Mouse (Mus musculus): ENCODE results near the gene Rab8a. TPM values are rescaled to one million over a fixed set of nuclear protein-coding genes. Genes with fewer than 3 reads are reported as not detected.

Rab8a gene
- polyA plus RNA-seq, 1 experiment from 2014 or later, result 141 TPM

DNA sequence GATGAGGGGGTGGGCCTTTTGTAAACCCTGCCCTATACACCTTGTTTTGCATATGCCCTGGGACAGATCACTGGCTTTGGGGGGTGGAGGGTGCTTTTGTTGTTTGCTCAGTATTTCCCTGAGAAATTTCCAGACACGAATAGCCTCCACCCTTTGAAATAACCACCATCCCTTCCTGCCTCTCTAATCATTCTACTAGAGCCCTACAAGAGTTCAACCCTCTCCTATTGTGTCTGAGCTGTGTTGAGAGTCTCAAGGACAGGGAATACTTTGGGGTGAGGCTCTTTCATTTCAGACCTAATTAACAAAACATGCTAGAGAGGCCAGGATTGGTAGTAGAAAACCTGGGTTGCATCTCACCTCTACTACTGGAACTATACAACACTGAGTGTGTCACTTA lies 11.9 kb upstream of the Rab8a start:
- H3K9ac ChIP-seq, result no peak overlapping the region
- H3K9me3 ChIP-seq, result no peaks in the 10 kb centered on the region
- no peak overlapping the region for H3K4me2 ChIP-seq
- no peak for ATAC-seq (ENCODE audit: insufficient read depth, low FRiP score, low read depth)
- H3K4me1 ChIP-seq, result peaks cover 11% of the 10 kb centered on the region; the same call in 1 of the 2 replicates
- H3K27me3 ChIP-seq (replicated peaks), result no peaks in the 10 kb centered on the region
- H3K27ac ChIP-seq, result no peak overlapping the region
- peaks cover 66% of the 10 kb centered on the region for H3K36me3 ChIP-seq
- WGBS, result 93% methylated on average over 1 of the region's 1 CpGs
- H3K4me3 ChIP-seq (replicated peaks), result no peak overlapping the region

DNA sequence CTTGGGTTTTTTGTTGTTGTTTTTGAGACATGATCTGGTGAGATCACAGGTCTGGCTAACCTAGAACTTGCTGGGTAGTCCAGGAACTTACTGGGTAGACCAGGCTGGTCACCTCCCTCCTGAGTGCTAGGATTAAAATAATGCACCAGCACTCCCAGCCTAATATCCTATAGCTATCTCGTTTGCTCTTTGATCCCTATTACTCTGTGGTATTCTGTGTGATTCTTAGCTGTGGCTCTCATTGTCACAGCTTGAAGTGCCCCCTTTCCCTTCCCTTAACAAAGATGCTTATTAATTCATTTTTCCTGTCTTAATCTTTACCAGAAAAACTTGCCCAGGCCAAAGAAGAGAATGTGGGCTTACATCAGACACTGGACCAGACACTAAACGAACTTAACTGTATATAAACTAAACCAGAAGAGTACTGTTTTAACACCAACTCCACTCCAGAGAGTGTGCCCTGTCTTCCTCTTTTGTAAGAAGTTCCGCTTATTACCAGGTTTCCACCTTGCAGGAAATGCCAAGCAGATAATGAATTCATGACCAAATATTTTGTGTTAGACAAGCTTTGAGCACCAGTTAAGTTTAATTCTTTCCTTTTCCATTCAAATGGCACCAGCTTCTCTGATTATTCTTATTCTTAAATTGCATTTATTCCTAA lies 9.5 kb upstream of the Rab8a start:
- Histone ChIP-seq H3K36me3 (peaks cover 53% of the 10 kb centered on the region), H3K27me3 (replicated peaks) (no peaks in the 10 kb centered on the region), H3K9me3 (no peaks in the 10 kb centered on the region), H3K4me1 (peaks cover under 1% of the 10 kb centered on the region; the same call in 1 of the 2 replicates), H3K27ac (no peak overlapping the region), H3K9ac (no peak overlapping the region), H3K4me2 (no peak overlapping the region), H3K4me3 (replicated peaks) (no peak overlapping the region)
- ATAC-seq (ENCODE audit: insufficient read depth, low FRiP score, low read depth), result no peak
- 77% methylated on average over 3 of the region's 3 CpGs for WGBS

- ATAC-seq (ENCODE audit: insufficient read depth, low FRiP score, low read depth), result no peak
- no peak overlapping the region for H3K9ac ChIP-seq
These were observed 7.6 kb upstream of the Rab8a start for GRCm38 (mm10) chr8:72153382-72153781.

DNA sequence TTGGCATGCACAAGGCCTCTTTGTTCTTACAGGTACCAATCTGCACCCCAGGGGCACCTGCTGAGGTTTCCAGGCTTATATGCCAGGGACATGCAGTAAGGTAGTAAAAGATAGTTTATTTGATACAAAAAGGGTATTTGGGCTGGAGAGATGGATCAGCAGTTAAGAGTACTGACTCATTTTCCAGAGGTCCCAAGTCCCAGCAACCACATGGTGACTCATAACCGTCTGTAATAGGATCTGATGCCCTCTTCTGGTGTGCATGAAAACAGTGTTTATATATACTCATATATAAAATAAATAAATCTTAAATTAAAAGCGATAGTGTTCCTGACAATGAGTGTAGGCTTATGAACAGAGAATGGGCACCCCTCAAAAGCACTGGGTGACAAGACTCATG lies 2.9 kb upstream of the Rab8a start:
- Histone ChIP-seq H3K36me3 (peaks cover 3% of the 10 kb centered on the region), H3K4me1 (peaks cover 17% of the 10 kb centered on the region), H3K4me2 (no peak overlapping the region), H3K27me3 (replicated peaks) (no peaks in the 10 kb centered on the region), H3K27ac (no peak overlapping the region), H3K9me3 (no peaks in the 10 kb centered on the region), H3K9ac (no peak overlapping the region), H3K4me3 (replicated peaks) (no peak overlapping the region)
- no peak for ATAC-seq (ENCODE audit: insufficient read depth, low FRiP score, low read depth)
- 66% methylated on average over 2 of the region's 2 CpGs for WGBS

More at GRCm38 (mm10) chr8:72153382-72153781, 7.6 kb upstream of the Rab8a start:
- H3K27me3 ChIP-seq (replicated peaks), result no peaks in the 10 kb centered on the region
- peaks cover 36% of the 10 kb centered on the region for H3K36me3 ChIP-seq
- no peak overlapping the region for H3K4me3 ChIP-seq (replicated peaks)
- no peak overlapping the region for H3K4me2 ChIP-seq
- H3K4me1 ChIP-seq, result no peaks in the 10 kb centered on the region
- H3K9me3 ChIP-seq, result no peaks in the 10 kb centered on the region
- no peak overlapping the region for H3K27ac ChIP-seq

DNA sequence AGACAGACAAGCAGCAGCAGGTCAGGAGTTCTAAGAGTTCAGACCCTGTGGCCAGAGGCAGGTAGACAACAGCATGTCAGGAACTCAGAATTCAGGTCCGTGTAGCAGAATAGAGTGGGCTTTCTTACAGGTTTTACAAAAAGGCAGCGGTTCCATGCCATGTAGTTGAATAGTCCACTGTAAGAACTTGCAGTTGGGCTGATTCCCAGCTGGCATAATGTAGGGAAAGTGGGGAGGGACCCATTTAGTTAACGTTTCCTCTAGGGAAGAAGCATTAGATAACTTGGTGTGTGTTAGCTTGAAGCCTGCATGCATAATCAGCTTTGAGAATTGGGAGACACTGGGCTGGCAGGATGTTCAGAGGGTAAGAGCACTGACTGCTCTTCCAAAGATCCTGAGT lies 2.3 kb upstream of the Rab8a start:
- no peak overlapping the region for H3K9ac ChIP-seq
- no peak overlapping the region for H3K27ac ChIP-seq
- 76% methylated on average over 3 of the region's 3 CpGs for WGBS
- no peak overlapping the region for H3K4me3 ChIP-seq (replicated peaks)
- H3K4me2 ChIP-seq, result no peak overlapping the region
- H3K27me3 ChIP-seq (replicated peaks), result no peaks in the 10 kb centered on the region
- no peak for ATAC-seq (ENCODE audit: insufficient read depth, low FRiP score, low read depth)
- H3K4me1 ChIP-seq, result peaks cover 17% of the 10 kb centered on the region
- no peaks in the 10 kb centered on the region for H3K9me3 ChIP-seq
- H3K36me3 ChIP-seq, result no peaks in the 10 kb centered on the region; the same call in 1 of the 2 replicates

DNA sequence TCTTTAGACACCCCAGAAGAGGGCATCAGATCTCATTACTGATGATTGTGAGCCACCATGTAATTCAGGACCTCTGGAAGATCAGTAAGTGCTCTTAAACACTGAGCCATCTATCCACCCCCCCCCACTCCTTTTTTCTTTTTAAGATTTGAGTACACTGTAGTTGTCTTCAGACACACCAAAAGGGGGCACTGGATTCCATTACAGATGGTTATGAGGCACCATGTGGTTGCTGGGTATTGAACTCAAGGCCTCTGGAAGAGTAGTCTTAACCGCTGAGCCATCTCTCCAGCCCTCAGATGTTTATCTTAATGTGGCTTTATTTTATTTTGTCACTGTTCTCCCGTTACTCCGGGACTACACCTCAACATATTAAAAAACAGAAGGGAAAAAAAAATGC lies 993 bp upstream of the Rab8a start:
- Histone ChIP-seq H3K27me3 (replicated peaks) (no peaks in the 10 kb centered on the region), H3K9ac (no peak overlapping the region), H3K27ac (no peak overlapping the region), H3K4me2 (peak overlapping the region; percentile 78), H3K9me3 (no peaks in the 10 kb centered on the region), H3K4me3 (replicated peaks) (peak overlapping the region; percentile 42), H3K36me3 (no peaks in the 10 kb centered on the region), H3K4me1 (peaks cover 17% of the 10 kb centered on the region)
- no peak for ATAC-seq (ENCODE audit: insufficient read depth, low FRiP score, low read depth)
- 63% methylated on average over 3 of the region's 3 CpGs for WGBS

GRCm38 (mm10) chr8:72162821-72163220 lies 1.8 kb downstream of the Rab8a start:
- ATAC-seq (ENCODE audit: insufficient read depth, low FRiP score, low read depth), result no peak

GRCm38 (mm10) chr8:72169098-72169668 lies 8.2 kb downstream of the Rab8a start:
- no peak overlapping the region for H3K4me2 ChIP-seq
- ATAC-seq (ENCODE audit: insufficient read depth, low FRiP score, low read depth), result no peak
- H3K4me1 ChIP-seq, result no peaks in the 10 kb centered on the region
- 89% methylated on average over 3 of the region's 3 CpGs for WGBS
- H3K27ac ChIP-seq, result no peak overlapping the region
- no peaks in the 10 kb centered on the region for H3K9me3 ChIP-seq
- H3K36me3 ChIP-seq, result peaks cover 32% of the 10 kb centered on the region
- no peaks in the 10 kb centered on the region for H3K27me3 ChIP-seq (replicated peaks)
- H3K4me3 ChIP-seq (replicated peaks), result no peak overlapping the region
- H3K9ac ChIP-seq, result no peak overlapping the region

More at GRCm38 (mm10) chr8:72162821-72163220, 1.8 kb downstream of the Rab8a start:
- Histone ChIP-seq H3K36me3 (no peaks in the 10 kb centered on the region), H3K4me1 (peaks cover 17% of the 10 kb centered on the region), H3K27ac (no peak overlapping the region), H3K4me3 (replicated peaks) (no peak overlapping the region), H3K27me3 (replicated peaks) (no peaks in the 10 kb centered on the region), H3K4me2 (0 out of 2 replicates have a peak overlapping the region, but pooled peaks have one; percentile 60), H3K9me3 (no peaks in the 10 kb centered on the region), H3K9ac (no peak overlapping the region)

- Histone ChIP-seq H3K27me3 (replicated peaks) (no peaks in the 10 kb centered on the region), H3K4me2 (no peak overlapping the region), H3K27ac (no peak overlapping the region), H3K4me1 (no peaks in the 10 kb centered on the region), H3K36me3 (peaks cover 37% of the 10 kb centered on the region), H3K9me3 (no peaks in the 10 kb centered on the region), H3K4me3 (replicated peaks) (no peak overlapping the region), H3K9ac (no peak overlapping the region)
- 66% methylated on average over 3 of the region's 3 CpGs for WGBS
- ATAC-seq (ENCODE audit: insufficient read depth, low FRiP score, low read depth), result no peak; the same call in 1 of the 2 replicates
These were observed 8.8 kb downstream of the Rab8a start for GRCm38 (mm10) chr8:72169681-72170249.

DNA sequence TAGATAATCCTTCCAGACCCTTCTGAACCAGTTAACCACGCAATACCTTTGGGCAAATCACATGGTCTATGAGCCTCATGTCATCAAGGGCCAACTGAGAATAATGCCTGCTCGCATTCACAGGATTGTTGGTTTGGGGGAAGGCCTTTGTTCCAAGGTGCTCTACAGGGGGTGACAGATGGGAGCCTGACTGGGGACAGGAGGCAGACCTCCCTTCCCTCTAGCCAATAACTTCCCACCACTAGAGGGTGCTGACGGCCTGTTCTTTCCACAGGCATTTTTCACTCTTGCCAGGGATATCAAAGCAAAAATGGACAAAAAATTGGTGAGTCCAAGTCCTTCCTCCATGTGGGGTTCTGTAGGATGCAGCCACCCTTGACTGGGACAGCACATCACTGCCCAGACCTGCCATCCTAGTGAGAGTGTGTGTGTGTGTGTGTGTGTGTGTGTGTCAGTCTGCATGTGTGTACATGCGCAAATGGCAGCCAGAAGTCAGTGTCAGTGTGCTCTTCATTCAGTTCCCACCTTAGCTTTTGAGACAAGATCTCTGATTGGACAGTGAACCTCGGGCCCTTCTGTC lies 16.4 kb downstream of the Rab8a start:
- 63% methylated on average over 5 of the region's 5 CpGs for WGBS
- Histone ChIP-seq H3K27ac (no peak overlapping the region), H3K9me3 (no peaks in the 10 kb centered on the region), H3K36me3 (peaks cover 53% of the 10 kb centered on the region), H3K4me2 (no peak overlapping the region), H3K27me3 (replicated peaks) (no peaks in the 10 kb centered on the region), H3K4me1 (no peaks in the 10 kb centered on the region), H3K4me3 (replicated peaks) (no peak overlapping the region), H3K9ac (no peak overlapping the region)
- ATAC-seq (ENCODE audit: insufficient read depth, low FRiP score, low read depth), result peak; percentile 43; the same call in 1 of the 2 replicates

DNA sequence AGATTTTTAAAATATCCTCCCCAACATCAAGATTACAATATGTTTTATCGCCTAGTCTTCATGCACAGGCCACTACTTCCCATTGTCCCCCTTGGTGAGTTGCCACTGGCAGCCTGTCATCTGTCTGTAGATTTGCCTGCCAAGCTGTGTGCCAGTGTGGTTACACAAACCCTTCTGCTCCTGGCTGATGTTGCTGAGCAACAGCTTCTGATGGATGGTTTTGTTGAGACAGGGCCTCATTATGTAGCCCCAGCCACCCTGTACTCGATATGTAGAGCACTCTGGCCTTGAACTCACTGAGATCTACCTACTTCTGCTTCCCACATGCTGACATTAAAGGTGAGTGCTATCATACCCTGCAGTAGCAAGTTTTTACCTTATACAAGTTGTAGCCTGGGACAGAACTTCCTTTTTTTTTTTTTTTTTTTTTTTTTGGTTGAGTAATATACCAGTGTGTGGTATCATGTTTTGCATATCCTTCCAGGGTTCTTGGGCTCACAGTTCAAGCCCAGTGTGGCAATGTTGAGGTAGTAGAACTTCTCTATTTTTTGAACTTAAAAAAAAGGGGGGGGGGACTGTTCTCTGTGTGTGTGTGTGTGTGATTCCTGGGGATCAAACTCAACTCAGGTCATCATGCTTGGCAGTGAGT lies 22.7 kb downstream of the Rab8a start:
- no peak overlapping the region for H3K9ac ChIP-seq
- no peak for ATAC-seq (ENCODE audit: insufficient read depth, low FRiP score, low read depth)
- H3K27me3 ChIP-seq (replicated peaks), result no peaks in the 10 kb centered on the region
- WGBS, result 76% methylated on average over 2 of the region's 2 CpGs
- no peak overlapping the region for H3K4me2 ChIP-seq
- no peaks in the 10 kb centered on the region for H3K9me3 ChIP-seq
- no peaks in the 10 kb centered on the region for H3K4me1 ChIP-seq
- H3K4me3 ChIP-seq (replicated peaks), result no peak overlapping the region
- H3K36me3 ChIP-seq, result peaks cover 16% of the 10 kb centered on the region
- H3K27ac ChIP-seq, result no peak overlapping the region
